Mouse (Mus musculus): ENCODE measurements around the gene Arhgap6. TPM values are rescaled to one million over a fixed set of nuclear protein-coding genes. Genes with fewer than 3 reads are reported as not detected.

The Arhgap6 gene
- polyA plus RNA-seq, 1 experiment from 2014 or later = 0.91 TPM

- H3K36me3 ChIP-seq (replicated peaks) = no peaks in the 10 kb centered on the region
- no peaks in the 10 kb centered on the region for H3K4me1 ChIP-seq
- no peaks in the 10 kb centered on the region for H3K9me3 ChIP-seq
- WGBS = 45% methylated on average over 2 of the region's 2 CpGs
- H3K27me3 ChIP-seq (replicated peaks; ENCODE audit: low read depth, poor library complexity, severe bottlenecking) = peaks cover 83% of the 10 kb centered on the region
- no peak overlapping the region for H3K4me3 ChIP-seq
- H3K27ac ChIP-seq (replicated peaks) = no peak overlapping the region
- no peak for DNase-seq (ENCODE audit: low spot score)
Measured at GRCm38 (mm10) chrX:168907586-168907985, 112.7 kb downstream of the Arhgap6 start.

- no peaks in the 10 kb centered on the region for H3K36me3 ChIP-seq (replicated peaks)
- no peak for DNase-seq (ENCODE audit: low spot score)
- peaks cover 85% of the 10 kb centered on the region for H3K27me3 ChIP-seq (replicated peaks; ENCODE audit: low read depth, poor library complexity, severe bottlenecking)
- no peaks in the 10 kb centered on the region for H3K4me1 ChIP-seq
- H3K9me3 ChIP-seq = no peaks in the 10 kb centered on the region
- no peak overlapping the region for H3K4me3 ChIP-seq
- no peak overlapping the region for H3K27ac ChIP-seq (replicated peaks)
Measured at GRCm38 (mm10) chrX:168913519-168913918, 118.6 kb downstream of the Arhgap6 start.

- DNase-seq (ENCODE audit: low spot score) = no peak
- peaks cover 49% of the 10 kb centered on the region for H3K27me3 ChIP-seq (replicated peaks; ENCODE audit: low read depth, poor library complexity, severe bottlenecking)
- no peak overlapping the region for H3K4me3 ChIP-seq
- WGBS = 71% methylated on average over 2 of the region's 2 CpGs
- no peaks in the 10 kb centered on the region for H3K4me1 ChIP-seq
- no peaks in the 10 kb centered on the region for H3K9me3 ChIP-seq
- H3K36me3 ChIP-seq (replicated peaks) = no peaks in the 10 kb centered on the region
- no peak overlapping the region for H3K27ac ChIP-seq (replicated peaks)
Measured at GRCm38 (mm10) chrX:168920942-168921341, 126.0 kb downstream of the Arhgap6 start.

GRCm38 (mm10) chrX:168932420-168932819, 137.5 kb downstream of the Arhgap6 start:
- Histone ChIP-seq H3K4me3 (no peak overlapping the region), H3K36me3 (replicated peaks) (no peaks in the 10 kb centered on the region), H3K27ac (replicated peaks) (no peak overlapping the region), H3K4me1 (no peaks in the 10 kb centered on the region), H3K9me3 (no peaks in the 10 kb centered on the region), H3K27me3 (replicated peaks; ENCODE audit: low read depth, poor library complexity, severe bottlenecking) (peaks cover 54% of the 10 kb centered on the region)
- 73% methylated on average over 1 of the region's 1 CpGs for WGBS
- DNase-seq (ENCODE audit: low spot score) = no peak

- no peaks in the 10 kb centered on the region for H3K9me3 ChIP-seq
- no peaks in the 10 kb centered on the region for H3K4me1 ChIP-seq
- H3K27me3 ChIP-seq (replicated peaks; ENCODE audit: low read depth, poor library complexity, severe bottlenecking) = peaks cover 70% of the 10 kb centered on the region
- H3K36me3 ChIP-seq (replicated peaks) = no peaks in the 10 kb centered on the region
- H3K4me3 ChIP-seq = no peak overlapping the region
- 15% methylated on average over 3 of the region's 3 CpGs for WGBS
- no peak for DNase-seq (ENCODE audit: low spot score)
- H3K27ac ChIP-seq (replicated peaks) = no peak overlapping the region
Measured at GRCm38 (mm10) chrX:168935447-168935846, 140.5 kb downstream of the Arhgap6 start.

- peaks cover 67% of the 10 kb centered on the region for H3K27me3 ChIP-seq (replicated peaks; ENCODE audit: low read depth, poor library complexity, severe bottlenecking)
- no peaks in the 10 kb centered on the region for H3K36me3 ChIP-seq (replicated peaks)
- WGBS = 52% methylated on average over 4 of the region's 4 CpGs
- DNase-seq (ENCODE audit: low spot score) = no peak
- no peak overlapping the region for H3K4me3 ChIP-seq
- no peak overlapping the region for H3K27ac ChIP-seq (replicated peaks)
- no peaks in the 10 kb centered on the region for H3K4me1 ChIP-seq
- H3K9me3 ChIP-seq = no peaks in the 10 kb centered on the region
Measured at GRCm38 (mm10) chrX:168937941-168938340, 143.0 kb downstream of the Arhgap6 start.

GRCm38 (mm10) chrX:168941684-168942083, 146.8 kb downstream of the Arhgap6 start:
- Histone ChIP-seq H3K27ac (replicated peaks) (no peak overlapping the region), H3K4me3 (no peak overlapping the region)

GRCm38 (mm10) chrX:168943217-168943616, 148.3 kb downstream of the Arhgap6 start:
- DNase-seq (ENCODE audit: low spot score) = no peak
- Histone ChIP-seq H3K4me1 (no peaks in the 10 kb centered on the region), H3K36me3 (replicated peaks) (no peaks in the 10 kb centered on the region), H3K4me3 (no peak overlapping the region), H3K9me3 (no peaks in the 10 kb centered on the region), H3K27me3 (replicated peaks; ENCODE audit: low read depth, poor library complexity, severe bottlenecking) (peaks cover 64% of the 10 kb centered on the region), H3K27ac (replicated peaks) (no peak overlapping the region)
- 87% methylated on average over 4 of the region's 4 CpGs for WGBS

More at GRCm38 (mm10) chrX:168941684-168942083, 146.8 kb downstream of the Arhgap6 start:
- no peaks in the 10 kb centered on the region for H3K4me1 ChIP-seq
- H3K9me3 ChIP-seq = no peaks in the 10 kb centered on the region
- DNase-seq (ENCODE audit: low spot score) = no peak
- H3K36me3 ChIP-seq (replicated peaks) = no peaks in the 10 kb centered on the region
- 82% methylated on average over 5 of the region's 5 CpGs for WGBS
- peaks cover 63% of the 10 kb centered on the region for H3K27me3 ChIP-seq (replicated peaks; ENCODE audit: low read depth, poor library complexity, severe bottlenecking)

GRCm38 (mm10) chrX:168975444-168975843, 180.5 kb downstream of the Arhgap6 start:
- no peak for DNase-seq (ENCODE audit: low spot score)
- H3K36me3 ChIP-seq (replicated peaks) = no peaks in the 10 kb centered on the region
- H3K9me3 ChIP-seq = no peaks in the 10 kb centered on the region
- H3K4me1 ChIP-seq = no peaks in the 10 kb centered on the region
- H3K4me3 ChIP-seq = no peak overlapping the region
- 83% methylated on average over 1 of the region's 1 CpGs for WGBS
- H3K27me3 ChIP-seq (replicated peaks; ENCODE audit: low read depth, poor library complexity, severe bottlenecking) = peaks cover 84% of the 10 kb centered on the region
- H3K27ac ChIP-seq (replicated peaks) = no peak overlapping the region

GRCm38 (mm10) chrX:168977776-168978175, 182.9 kb downstream of the Arhgap6 start:
- H3K36me3 ChIP-seq (replicated peaks) = no peaks in the 10 kb centered on the region
- no peak overlapping the region for H3K27ac ChIP-seq (replicated peaks)
- WGBS = 70% methylated on average over 3 of the region's 3 CpGs
- peaks cover 83% of the 10 kb centered on the region for H3K27me3 ChIP-seq (replicated peaks; ENCODE audit: low read depth, poor library complexity, severe bottlenecking)
- H3K9me3 ChIP-seq = no peaks in the 10 kb centered on the region
- H3K4me3 ChIP-seq = no peak overlapping the region
- DNase-seq (ENCODE audit: low spot score) = no peak
- no peaks in the 10 kb centered on the region for H3K4me1 ChIP-seq

GRCm38 (mm10) chrX:168980370-168980769, 185.5 kb downstream of the Arhgap6 start:
- no peak overlapping the region for H3K4me3 ChIP-seq
- H3K36me3 ChIP-seq (replicated peaks) = no peaks in the 10 kb centered on the region
- H3K4me1 ChIP-seq = no peaks in the 10 kb centered on the region
- no peaks in the 10 kb centered on the region for H3K9me3 ChIP-seq
- H3K27ac ChIP-seq (replicated peaks) = no peak overlapping the region
- 71% methylated on average over 2 of the region's 2 CpGs for WGBS
- no peak for DNase-seq (ENCODE audit: low spot score)
- H3K27me3 ChIP-seq (replicated peaks; ENCODE audit: low read depth, poor library complexity, severe bottlenecking) = peaks cover 87% of the 10 kb centered on the region

- H3K27ac ChIP-seq (replicated peaks) = no peak overlapping the region
- 70% methylated on average over 1 of the region's 1 CpGs for WGBS
- H3K4me3 ChIP-seq = no peak overlapping the region
- no peaks in the 10 kb centered on the region for H3K36me3 ChIP-seq (replicated peaks)
- H3K4me1 ChIP-seq = no peaks in the 10 kb centered on the region
- H3K27me3 ChIP-seq (replicated peaks; ENCODE audit: low read depth, poor library complexity, severe bottlenecking) = peaks cover 82% of the 10 kb centered on the region
- no peak for DNase-seq (ENCODE audit: low spot score)
- H3K9me3 ChIP-seq = no peaks in the 10 kb centered on the region
Measured at GRCm38 (mm10) chrX:169007066-169007465, 212.2 kb downstream of the Arhgap6 start.

- DNase-seq (ENCODE audit: low spot score) = no peak
- Histone ChIP-seq H3K36me3 (replicated peaks) (no peaks in the 10 kb centered on the region), H3K4me3 (no peak overlapping the region), H3K27ac (replicated peaks) (no peak overlapping the region), H3K4me1 (no peaks in the 10 kb centered on the region), H3K27me3 (replicated peaks; ENCODE audit: low read depth, poor library complexity, severe bottlenecking) (peaks cover 80% of the 10 kb centered on the region), H3K9me3 (no peaks in the 10 kb centered on the region)
Measured at GRCm38 (mm10) chrX:169012701-169013100, 217.8 kb downstream of the Arhgap6 start.

GRCm38 (mm10) chrX:169034390-169034789, 239.5 kb downstream of the Arhgap6 start:
- Histone ChIP-seq H3K4me3 (no peak overlapping the region), H3K36me3 (replicated peaks) (no peaks in the 10 kb centered on the region), H3K4me1 (no peaks in the 10 kb centered on the region), H3K27me3 (replicated peaks; ENCODE audit: low read depth, poor library complexity, severe bottlenecking) (peaks cover 87% of the 10 kb centered on the region), H3K9me3 (no peaks in the 10 kb centered on the region), H3K27ac (replicated peaks) (no peak overlapping the region)
- 93% methylated on average over 1 of the region's 1 CpGs for WGBS
- DNase-seq (ENCODE audit: low spot score) = no peak

All from embryonic facial prominence, embryonic 10.5 days (tissue).